Mouse (Mus musculus): ENCODE data around the gene Hist2h2aa1.
A peak's percentile ranks its signal among the peaks of the same experiment; 100 is the strongest.
"Not testable (repeated sequence)": the region's sequence is repeated elsewhere in the genome, so short reads cannot be mapped to it uniquely, and the experiment has no call there.

Hist2h2aa1 gene

GRCm38 (mm10) chr3:96277800-96278624 is 32.7 kb downstream of the Hist2h2aa1 start:
- peak; percentile 97 for DNase-seq (ENCODE audit: low read depth, low spot score)

- DNase-seq (ENCODE audit: low read depth, low spot score), result no peak
Observed at GRCm38 (mm10) chr3:96280660-96281059, 35.4 kb downstream of the Hist2h2aa1 start.

- DNase-seq (ENCODE audit: low read depth, low spot score), result peak; percentile 71
Observed at GRCm38 (mm10) chr3:96284457-96284856, 39.2 kb downstream of the Hist2h2aa1 start.

- DNase-seq (ENCODE audit: low read depth, low spot score), result not testable (repeated sequence)
Observed at GRCm38 (mm10) chr3:96287334-96287733, 42.0 kb downstream of the Hist2h2aa1 start.

- DNase-seq (ENCODE audit: low read depth, low spot score), result no peak
Observed at GRCm38 (mm10) chr3:96289201-96289600, 43.9 kb downstream of the Hist2h2aa1 start.

- DNase-seq (ENCODE audit: low read depth, low spot score), result not testable (repeated sequence)
Observed at GRCm38 (mm10) chr3:96290727-96291126, 45.4 kb downstream of the Hist2h2aa1 start.

- DNase-seq (ENCODE audit: low read depth, low spot score), result no peak
Observed at GRCm38 (mm10) chr3:96292641-96293040, 47.3 kb downstream of the Hist2h2aa1 start.

- no peak for DNase-seq (ENCODE audit: low read depth, low spot score)
Observed at GRCm38 (mm10) chr3:96293368-96293767, 48.1 kb downstream of the Hist2h2aa1 start.

- DNase-seq (ENCODE audit: low read depth, low spot score), result no peak
Observed at GRCm38 (mm10) chr3:96293787-96294186, 48.5 kb downstream of the Hist2h2aa1 start, which contains the start of gene Fcgr1. Fcgr1 (minus strand) TSS chr3:96293969.

Data from brain, adult 2 months (tissue).